Mouse (Mus musculus) kidney, adult 2 months (tissue): Measurements from ENCODE around the gene Tanc2.

ENCODE experiments used
- CTCF ChIP-seq: fragments of 200-500 bp; conservative IDR thresholded peaks from 2 replicates; pipeline ENCODE4 v1.5.1; 2011; ENCODE audit warnings: low read depth, mild to moderate bottlenecking, control low read depth, low read length, moderate library complexity, mixed read lengths; ENCODE audit not compliant: insufficient read depth, insufficient read length
- POLR2A ChIP-seq: fragments of 200-500 bp; IDR thresholded peaks from one replicate; pipeline ENCODE4 v1.6.1; 2011; ENCODE audit warnings: low read depth, low read length, control low read depth

DNA sequence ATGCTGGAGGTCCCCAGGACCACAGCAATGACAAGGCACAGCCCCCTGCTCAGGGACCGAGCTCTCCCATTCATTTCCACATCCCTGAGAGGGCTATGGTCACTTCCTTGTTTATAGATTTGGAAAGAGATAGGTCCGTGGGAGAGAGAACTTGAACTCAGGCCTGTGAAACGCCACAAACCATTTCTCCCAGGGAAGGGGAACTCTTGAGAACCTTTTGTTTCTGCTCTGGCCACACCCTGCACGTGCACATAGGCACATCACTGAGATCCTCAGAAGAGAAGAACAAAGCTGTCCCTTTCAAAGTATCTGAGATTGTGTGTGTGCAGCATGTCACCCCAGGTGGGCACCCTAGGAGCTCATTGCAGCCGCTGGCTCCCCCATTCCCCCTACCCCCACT lies 388.8 kb downstream of the Tanc2 start:
- TF ChIP-seq CTCF (no peak), POLR2A (no peak)
